Mouse (Mus musculus): ENCODE measurements around the gene Gjb2. TPM values are rescaled to one million over a fixed set of nuclear protein-coding genes. Genes with fewer than 3 reads are reported as not detected.
A peak's percentile ranks its signal among the peaks of the same experiment; 100 is the strongest.
"Not testable (repeated sequence)": the region's sequence is repeated elsewhere in the genome, so short reads cannot be mapped to it uniquely, and the experiment has no call there.

Gene Gjb2
- polyA plus RNA-seq, 1 experiment from 2014 or later: not detected

- Histone ChIP-seq H3K4me2 (ENCODE audit: low read length) (no peak overlapping the region), H3K27ac (replicated peaks in 1 of 2; ENCODE audit: control insufficient read depth in 1 of 2, insufficient read depth in 1 of 2, low read depth in 2 of 2, low read length in 2 of 2) (no peak overlapping the region), H3K4me1 (ENCODE audit: control insufficient read depth in 2 of 2, insufficient read depth in 2 of 2, low read length in 2 of 2) (no peaks in the 10 kb centered on the region), H3K36me3 (ENCODE audit: control insufficient read depth, insufficient read depth, low read length) (no peaks in the 10 kb centered on the region), H3K4me3 (ENCODE audit: control insufficient read depth in 1 of 2, insufficient read depth in 1 of 2, low read depth in 1 of 2, low read length in 2 of 2) (no peak overlapping the region), H3K27me3 (ENCODE audit: control insufficient read depth, insufficient read depth, low read length) (no peaks in the 10 kb centered on the region), H3K9ac (ENCODE audit: low read length) (no peak overlapping the region), H3K9me3 (ENCODE audit: control insufficient read depth, low read length) (no peaks in the 10 kb centered on the region)
- ATAC-seq (ENCODE audit: insufficient number of reproducible peaks, insufficient read depth, low FRiP score, low read depth): no peak
Measured at GRCm38 (mm10) chr14:57066053-57066452, 38.4 kb downstream of the Gjb2 start.

GRCm38 (mm10) chr14:57060052-57060451 lies 44.5 kb downstream of the Gjb2 start:
- not testable (repeated sequence) for H3K27ac ChIP-seq (replicated peaks in 1 of 2; ENCODE audit: control insufficient read depth in 1 of 2, insufficient read depth in 1 of 2, low read depth in 2 of 2, low read length in 2 of 2); H3K4me2 ChIP-seq (ENCODE audit: low read length); H3K36me3 ChIP-seq (ENCODE audit: control insufficient read depth, insufficient read depth, low read length); H3K4me3 ChIP-seq (ENCODE audit: control insufficient read depth in 1 of 2, insufficient read depth in 1 of 2, low read depth in 1 of 2, low read length in 2 of 2); H3K9ac ChIP-seq (ENCODE audit: low read length); ATAC-seq (ENCODE audit: insufficient number of reproducible peaks, insufficient read depth, low FRiP score, low read depth); H3K4me1 ChIP-seq (ENCODE audit: control insufficient read depth in 2 of 2, insufficient read depth in 2 of 2, low read length in 2 of 2); H3K9me3 ChIP-seq (ENCODE audit: control insufficient read depth, low read length)
- peaks cover 38% of the 10 kb centered on the region for H3K27me3 ChIP-seq (ENCODE audit: control insufficient read depth, insufficient read depth, low read length)
- 0% methylated on average over 1 of the region's 1 CpGs for WGBS

GRCm38 (mm10) chr14:57057563-57058321 lies 46.8 kb downstream of the Gjb2 start, which contains the start of gene Gja3:
Gene Gja3, minus strand, starts transcription at chr14:57058100.
- Histone ChIP-seq H3K9ac (ENCODE audit: low read length) (peak within 1 kb of the TSS; percentile 77), H3K9me3 (ENCODE audit: control insufficient read depth, low read length) (no peaks in the 10 kb centered on the region), H3K27ac (replicated peaks in 1 of 2; ENCODE audit: control insufficient read depth in 1 of 2, insufficient read depth in 1 of 2, low read depth in 2 of 2, low read length in 2 of 2) (peak within 1 kb of the TSS; percentile 58 to 64), H3K27me3 (ENCODE audit: control insufficient read depth, insufficient read depth, low read length) (peaks cover 38% of the 10 kb centered on the region), H3K36me3 (ENCODE audit: control insufficient read depth, insufficient read depth, low read length) (no peaks in the 10 kb centered on the region), H3K4me1 (ENCODE audit: control insufficient read depth in 2 of 2, insufficient read depth in 2 of 2, low read length in 2 of 2) (peaks cover 4% of the 10 kb centered on the region in 2 experiments; a peak in 1 of 4 replicates), H3K4me2 (ENCODE audit: low read length) (peak within 1 kb of the TSS; percentile 78), H3K4me3 (ENCODE audit: control insufficient read depth in 1 of 2, insufficient read depth in 1 of 2, low read depth in 1 of 2, low read length in 2 of 2) (peak within 1 kb of the TSS; percentile 65 to 70)
- under 1% methylated on average over 74 of the region's 79 CpGs for WGBS
- peak; percentile 67 for ATAC-seq (ENCODE audit: insufficient number of reproducible peaks, insufficient read depth, low FRiP score, low read depth)

- peak; percentile 20 for ATAC-seq (ENCODE audit: insufficient number of reproducible peaks, insufficient read depth, low FRiP score, low read depth)
- H3K27ac ChIP-seq (replicated peaks in 1 of 2; ENCODE audit: control insufficient read depth in 1 of 2, insufficient read depth in 1 of 2, low read depth in 2 of 2, low read length in 2 of 2): no peak overlapping the region; a peak in 1 of 4 replicates
Measured at GRCm38 (mm10) chr14:57057204-57057562, 47.3 kb downstream of the Gjb2 start.

GRCm38 (mm10) chr14:57052713-57053112 lies 51.8 kb downstream of the Gjb2 start:
- no peak for ATAC-seq (ENCODE audit: insufficient number of reproducible peaks, insufficient read depth, low FRiP score, low read depth)
- no peaks in the 10 kb centered on the region for H3K36me3 ChIP-seq (ENCODE audit: control insufficient read depth, insufficient read depth, low read length)
- no peaks in the 10 kb centered on the region for H3K9me3 ChIP-seq (ENCODE audit: control insufficient read depth, low read length)
- H3K4me1 ChIP-seq (ENCODE audit: control insufficient read depth in 2 of 2, insufficient read depth in 2 of 2, low read length in 2 of 2): peaks cover 4 to 6% of the 10 kb centered on the region in 2 experiments; a peak in 3 of 4 replicates
- WGBS: 68% methylated on average over 6 of the region's 6 CpGs
- no peak overlapping the region for H3K27ac ChIP-seq (replicated peaks in 1 of 2; ENCODE audit: control insufficient read depth in 1 of 2, insufficient read depth in 1 of 2, low read depth in 2 of 2, low read length in 2 of 2)
- no peak overlapping the region for H3K4me3 ChIP-seq (ENCODE audit: control insufficient read depth in 1 of 2, insufficient read depth in 1 of 2, low read depth in 1 of 2, low read length in 2 of 2)
- H3K27me3 ChIP-seq (ENCODE audit: control insufficient read depth, insufficient read depth, low read length): peaks cover 21% of the 10 kb centered on the region
- H3K4me2 ChIP-seq (ENCODE audit: low read length): no peak overlapping the region
- H3K9ac ChIP-seq (ENCODE audit: low read length): no peak overlapping the region

More at GRCm38 (mm10) chr14:57057204-57057562, 47.3 kb downstream of the Gjb2 start:
- Histone ChIP-seq H3K4me2 (ENCODE audit: low read length) (peak overlapping the region; percentile 78), H3K4me3 (ENCODE audit: control insufficient read depth in 1 of 2, insufficient read depth in 1 of 2, low read depth in 1 of 2, low read length in 2 of 2) (peak overlapping the region; percentile 65 to 70), H3K36me3 (ENCODE audit: control insufficient read depth, insufficient read depth, low read length) (no peaks in the 10 kb centered on the region), H3K9me3 (ENCODE audit: control insufficient read depth, low read length) (no peaks in the 10 kb centered on the region), H3K27me3 (ENCODE audit: control insufficient read depth, insufficient read depth, low read length) (peaks cover 38% of the 10 kb centered on the region), H3K4me1 (ENCODE audit: control insufficient read depth in 2 of 2, insufficient read depth in 2 of 2, low read length in 2 of 2) (peaks cover 4% of the 10 kb centered on the region in 2 experiments; a peak in 1 of 4 replicates), H3K9ac (ENCODE audit: low read length) (peak overlapping the region; percentile 77)
- WGBS: 4% methylated on average over 19 of the region's 19 CpGs

Other genes with a start within 250 kb of the Gjb2 start
- gene Zmym2, start 218.0 kb downstream of the Gjb2 start, polyA plus RNA-seq (2014; fragmentation: Nextera tagmentation; extraction: Ambion mirVana): 28.3 and 30.2 TPM in 2 replicates
- gene Gja3, start 46.6 kb downstream of the Gjb2 start, polyA plus RNA-seq (2014; fragmentation: Nextera tagmentation; extraction: Ambion mirVana): 34.1 and 37.6 TPM in 2 replicates
- not detected in 2 replicates for gene Gm4491, start 11.2 kb upstream of the Gjb2 start, polyA plus RNA-seq (2014; fragmentation: Nextera tagmentation; extraction: Ambion mirVana)
- gene Gjb6, start 28.9 kb upstream of the Gjb2 start, polyA plus RNA-seq (2014; fragmentation: Nextera tagmentation; extraction: Ambion mirVana): not detected in 2 replicates

Data from heart, embryonic 14.5 days (tissue).